Mouse (Mus musculus) erythroid progenitor cell, adult 5-6 weeks (primary cell): ENCODE results near the gene Tesk2. TPM values are rescaled to one million over a fixed set of nuclear protein-coding genes. Genes with fewer than 3 reads are reported as not detected.
"Not testable (repeated sequence)": the region's sequence is repeated elsewhere in the genome, so short reads cannot be mapped to it uniquely, and the experiment has no call there.

Experiments used
- ATAC-seq: replicated peaks from 2 replicates; pipeline ENCODE4 v1.8.0; 2016; ENCODE audit warnings: moderate number of reproducible peaks, mild to moderate bottlenecking, moderate TSS enrichment, inconsistent platforms; ENCODE audit not compliant: poor library complexity, low FRiP score, severe bottlenecking
- total RNA-seq, 2 experiments: library from RNA; stranded (forward) in 1 of 2; stranded (reverse) in 1 of 2; fragments of 150-400 nt in 1 of 2; fragments of 186-747, 209-891 nt in 1 of 2; gene quantifications; 2 replicates each; pipeline versions ENCODE4 v1.2.3 to v1.2.4; 2015 to 2017; ENCODE audit warnings: low replicate concordance in 2 of 2

The Tesk2 gene
- total RNA-seq (2015; ENCODE audit: low replicate concordance) (5.0 and 17.2 TPM in 2 replicates), total RNA-seq (2017; ENCODE audit: low replicate concordance) (2.8 and 3.6 TPM in 2 replicates)

DNA sequence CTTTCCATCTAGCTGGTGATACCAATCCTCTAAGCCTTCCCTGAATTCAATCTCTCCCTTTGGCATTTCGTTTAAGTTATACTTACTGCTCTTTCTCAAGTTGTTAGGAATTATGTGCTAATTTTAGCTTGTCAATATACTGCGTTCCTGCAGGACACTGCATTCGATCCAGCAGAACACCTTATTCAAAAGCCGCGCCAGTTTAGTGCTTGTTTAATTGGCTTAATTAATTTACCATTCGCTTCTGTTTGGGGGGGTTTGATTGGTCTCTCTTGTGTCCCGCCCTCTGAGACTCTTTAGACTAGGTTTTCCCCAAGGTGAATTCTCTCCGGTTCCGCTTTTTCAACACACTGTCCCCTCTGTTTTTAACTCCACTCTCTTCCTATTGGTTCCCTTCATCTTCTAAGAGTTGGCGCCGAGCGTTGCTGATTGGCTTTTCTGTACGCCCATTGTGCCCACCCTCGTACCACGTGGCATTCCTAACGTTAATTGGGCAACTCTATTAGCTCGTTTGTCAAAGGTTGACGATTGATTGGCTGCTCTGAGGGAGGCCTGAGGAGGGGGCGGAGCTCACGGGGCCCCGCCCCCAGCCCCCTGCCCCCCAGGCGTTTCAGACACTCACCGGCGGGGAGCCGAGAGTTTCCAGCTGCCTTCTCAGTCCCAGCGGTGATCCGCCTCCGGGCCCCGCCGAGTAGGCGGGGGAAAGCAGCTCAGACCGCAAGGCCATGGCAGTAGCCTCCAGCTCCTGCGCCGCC is at the start of gene Tesk2:
Tesk2 (plus strand) TSS at position 606 of the 755 bp plus-strand sequence.
- peak; percentile 95 for ATAC-seq

DNA sequence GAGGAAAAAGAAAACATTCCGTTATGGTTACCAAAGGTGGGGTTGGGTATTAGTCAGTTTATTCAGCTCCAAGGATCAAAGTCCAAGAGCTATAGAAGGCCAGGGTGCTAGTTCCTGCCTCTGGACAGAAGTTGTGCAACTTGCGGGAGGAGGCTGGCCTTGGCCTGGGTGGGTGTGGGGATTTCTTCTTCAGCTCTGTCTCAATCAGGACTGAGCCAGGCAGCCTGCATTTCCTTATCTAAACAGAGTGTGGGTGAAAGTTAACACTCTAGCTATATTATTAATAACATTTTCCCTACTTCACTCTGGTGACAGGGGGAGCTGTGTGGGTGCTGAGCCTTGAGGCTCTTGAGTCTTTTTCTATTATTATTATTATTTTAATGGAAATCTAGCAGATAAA is 48.0 kb upstream of the Tesk2 start:
- peak; percentile 61 for ATAC-seq

DNA sequence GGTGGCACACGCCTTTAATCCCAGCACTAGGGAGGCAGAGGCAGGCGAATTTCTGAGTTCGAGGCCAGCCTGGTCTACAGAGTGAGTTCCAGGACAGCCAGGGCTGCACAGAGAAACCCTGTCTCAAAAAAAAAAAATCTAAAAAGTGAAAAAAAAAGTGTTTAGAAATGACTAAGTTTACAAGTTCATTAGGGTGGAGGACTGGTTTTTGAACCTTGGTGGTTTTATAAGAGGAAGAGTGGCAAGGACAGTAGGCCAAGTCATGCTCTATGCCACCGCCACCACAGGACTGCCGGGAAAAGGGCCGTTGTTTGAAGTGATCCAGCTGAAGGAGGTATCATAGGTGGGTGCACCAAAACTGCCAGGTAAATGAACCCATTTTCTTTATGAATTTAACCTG is 46.0 kb upstream of the Tesk2 start:
- ATAC-seq = not testable (repeated sequence)

DNA sequence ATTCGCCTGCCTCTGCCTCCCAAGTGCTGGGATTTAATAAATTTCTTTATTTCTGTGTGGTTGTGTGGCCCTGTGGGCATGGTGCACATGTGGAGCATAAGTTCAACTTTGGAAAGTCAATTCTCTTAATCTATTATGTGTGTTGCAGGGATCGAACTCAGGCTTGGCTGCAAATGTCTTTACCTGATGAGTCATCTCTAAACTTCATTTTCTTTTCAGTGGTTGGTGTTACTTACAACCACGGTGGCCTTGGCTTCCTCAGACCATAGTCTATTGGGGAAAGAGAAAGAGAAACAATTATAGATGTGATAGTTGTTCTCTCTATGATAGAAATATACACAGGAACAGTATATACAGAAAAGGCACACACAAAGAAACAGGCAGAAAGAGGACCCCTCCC is 44.7 kb upstream of the Tesk2 start:
- no peak for ATAC-seq

DNA sequence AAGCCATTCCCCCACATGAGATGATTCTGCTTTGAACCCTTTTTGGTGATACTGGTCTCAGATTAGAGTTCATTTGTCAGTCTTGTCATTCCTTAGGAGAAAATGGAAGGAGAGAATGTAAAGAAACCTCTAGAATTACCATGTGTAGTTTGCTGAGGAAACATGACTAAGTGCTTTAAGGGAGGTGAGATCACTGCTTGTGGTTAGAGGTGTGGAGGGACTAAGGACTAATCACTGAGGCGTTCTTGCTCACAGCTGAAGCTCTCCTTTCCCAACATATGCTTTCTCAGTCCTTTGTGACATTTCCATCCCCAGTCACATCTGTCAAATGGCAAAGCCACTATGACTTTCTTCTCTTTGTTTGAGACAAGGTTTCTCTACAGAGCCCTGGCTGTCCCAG is 42.9 kb upstream of the Tesk2 start:
- no peak for ATAC-seq

DNA sequence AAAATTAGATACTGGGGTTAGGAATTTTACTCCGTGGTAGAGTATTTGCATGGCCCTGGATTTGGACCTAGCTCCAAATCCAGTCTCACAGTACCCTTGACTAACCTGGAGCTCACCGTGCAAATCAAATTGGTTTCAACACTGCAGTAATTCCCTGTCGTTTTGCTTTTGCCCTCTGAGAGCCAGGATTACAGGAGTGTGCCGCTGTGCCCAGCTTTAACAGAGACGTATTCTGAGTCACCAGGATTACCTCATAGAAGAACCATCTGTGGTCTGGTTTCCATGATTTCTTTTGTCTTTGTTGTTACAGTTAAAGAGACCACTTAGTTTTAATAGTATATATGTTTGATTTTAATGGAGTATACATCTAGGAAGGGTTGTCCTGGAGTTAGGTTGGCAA is 41.6 kb upstream of the Tesk2 start:
- no peak for ATAC-seq

DNA sequence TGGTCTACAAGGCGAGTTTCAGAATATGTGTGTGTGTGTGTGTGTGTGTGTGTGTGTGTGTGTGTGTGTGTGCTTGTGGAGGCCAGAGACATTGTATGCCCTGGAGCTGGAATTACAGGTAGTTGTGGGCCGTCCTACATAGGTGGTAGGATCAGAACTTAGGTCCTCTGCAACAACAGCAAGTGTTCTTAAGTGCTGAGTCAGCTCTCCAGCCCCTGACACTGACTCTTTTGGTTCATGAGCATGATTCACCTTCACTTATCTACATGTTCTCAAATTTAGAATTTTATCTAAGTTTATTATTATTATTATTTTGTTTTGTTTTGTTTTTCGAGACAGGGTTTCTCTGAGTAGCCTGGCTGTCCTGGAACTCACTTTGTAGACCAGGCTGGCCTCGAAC is 40.2 kb upstream of the Tesk2 start:
- ATAC-seq = not testable (repeated sequence)

DNA sequence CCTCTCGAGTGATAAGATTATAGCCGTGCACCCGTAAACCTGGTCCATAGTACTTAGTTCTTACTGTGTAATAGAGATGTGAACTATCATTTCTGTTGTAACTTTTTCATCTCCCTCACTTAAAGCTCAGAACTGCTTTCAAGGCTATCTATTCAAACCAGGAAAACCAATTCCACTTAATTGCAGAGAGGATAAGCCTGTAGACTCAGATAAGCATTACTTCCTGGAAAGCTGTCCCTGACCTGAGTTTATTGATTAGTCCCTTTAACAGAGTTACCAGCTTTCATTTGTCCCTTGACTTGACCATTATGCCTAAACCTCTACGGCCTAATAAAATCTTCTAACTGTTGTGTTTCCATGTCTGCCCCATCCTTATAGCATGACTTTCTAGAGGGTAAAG is 36.8 kb upstream of the Tesk2 start:
- ATAC-seq = no peak

DNA sequence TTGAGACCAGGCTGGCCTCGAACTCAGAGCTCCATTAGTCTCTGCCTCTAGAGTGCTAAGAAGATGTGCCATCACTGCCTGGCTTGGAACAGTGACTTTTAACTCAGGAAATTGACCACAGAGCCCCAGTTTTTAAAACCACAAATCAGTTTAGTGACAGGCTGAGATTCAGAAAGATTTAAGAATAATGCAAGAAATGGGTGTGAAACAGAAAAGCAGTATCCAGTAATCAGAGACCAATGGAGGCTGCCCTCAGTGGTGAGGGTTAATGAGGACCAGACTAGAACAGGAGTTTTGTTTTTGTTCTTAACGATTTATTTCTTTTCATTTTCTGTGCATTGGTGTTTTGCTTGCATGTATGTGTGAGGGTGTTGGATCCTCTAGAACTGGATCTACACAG is 36.1 kb upstream of the Tesk2 start:
- ATAC-seq = no peak

DNA sequence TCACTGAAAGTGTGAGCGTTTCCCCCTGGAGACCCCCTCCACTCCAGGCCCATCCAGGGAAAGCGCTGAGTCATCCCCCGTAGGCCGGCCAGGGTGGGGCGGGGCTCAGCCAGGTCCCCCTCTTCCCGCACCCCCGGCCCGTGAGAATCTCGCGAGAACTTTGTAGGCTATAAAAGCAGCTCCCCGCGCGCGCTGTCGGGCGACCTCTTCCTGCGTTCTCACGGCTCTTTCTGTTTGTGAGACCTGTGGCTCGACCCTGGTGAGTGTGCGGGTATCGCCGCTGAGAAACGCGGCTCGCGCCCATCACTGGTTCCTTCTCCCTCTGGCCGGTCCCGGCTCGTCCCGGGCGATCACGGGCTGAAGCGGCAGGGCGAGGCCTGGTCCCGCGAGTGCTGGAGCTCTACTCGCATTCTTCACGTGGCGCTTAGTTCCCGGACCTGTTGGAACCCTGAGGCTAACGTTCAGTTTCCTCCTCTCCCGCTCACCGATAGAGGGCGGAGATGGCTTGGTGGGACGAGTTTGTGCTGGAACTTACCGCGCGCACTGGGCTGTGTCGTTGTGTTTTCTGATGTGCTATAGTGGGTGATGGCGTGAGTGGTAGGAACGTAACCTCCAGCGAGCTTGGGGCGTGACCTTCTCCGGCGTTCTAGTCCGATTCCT is 35.2 kb upstream of the Tesk2 start, which contains the start of gene Prdx1:
Prdx1 (plus strand) TSS at position 143 of the 660 bp plus-strand sequence.
- peak; percentile 95 for ATAC-seq

DNA sequence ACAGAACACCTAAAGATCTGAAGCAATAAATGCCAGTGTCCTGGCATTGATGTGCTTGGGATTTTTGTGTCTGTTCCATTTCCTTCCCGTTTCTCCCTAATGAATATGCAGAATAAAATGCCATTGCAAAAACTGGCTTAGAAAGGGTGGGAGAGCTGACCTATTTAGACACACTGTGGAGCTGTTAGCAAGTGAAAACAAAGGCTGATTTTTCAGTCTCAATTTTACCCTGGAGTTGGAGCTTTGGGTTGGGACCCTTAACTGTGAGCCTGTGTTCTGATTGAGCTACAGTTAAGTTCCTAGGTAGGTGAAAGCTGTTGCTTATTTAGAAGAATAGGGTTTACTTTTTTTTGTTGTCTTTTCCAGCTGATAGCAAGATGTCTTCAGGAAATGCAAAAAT is 33.7 kb upstream of the Tesk2 start:
- ATAC-seq = no peak

DNA sequence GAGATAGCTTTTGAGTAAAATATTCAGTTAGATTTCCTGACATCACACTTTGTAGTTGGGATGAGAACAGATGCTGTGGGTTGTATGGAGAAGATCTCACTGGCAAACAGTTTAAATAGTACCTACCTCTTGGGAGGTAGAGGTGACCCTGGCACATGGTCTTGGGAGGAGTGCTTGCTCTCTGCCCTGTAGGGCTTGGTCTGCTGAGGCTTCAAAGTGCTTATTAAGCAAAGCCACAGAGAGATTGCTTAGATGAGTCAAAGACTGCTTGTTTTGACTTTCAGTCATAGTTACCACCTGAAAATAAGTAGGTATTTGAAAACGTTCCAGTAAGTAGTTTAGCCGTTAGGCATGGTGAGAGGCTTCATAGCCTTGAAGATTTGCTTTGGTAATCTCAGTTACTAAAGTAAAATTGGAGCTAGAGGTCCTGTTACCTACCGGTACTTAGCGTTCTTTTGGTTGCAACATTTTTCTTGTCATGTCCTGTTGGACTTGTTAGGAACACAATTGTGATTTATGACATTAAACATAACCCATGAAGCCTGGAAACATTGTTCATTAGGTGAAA is 31.4 kb upstream of the Tesk2 start:
- no peak for ATAC-seq

DNA sequence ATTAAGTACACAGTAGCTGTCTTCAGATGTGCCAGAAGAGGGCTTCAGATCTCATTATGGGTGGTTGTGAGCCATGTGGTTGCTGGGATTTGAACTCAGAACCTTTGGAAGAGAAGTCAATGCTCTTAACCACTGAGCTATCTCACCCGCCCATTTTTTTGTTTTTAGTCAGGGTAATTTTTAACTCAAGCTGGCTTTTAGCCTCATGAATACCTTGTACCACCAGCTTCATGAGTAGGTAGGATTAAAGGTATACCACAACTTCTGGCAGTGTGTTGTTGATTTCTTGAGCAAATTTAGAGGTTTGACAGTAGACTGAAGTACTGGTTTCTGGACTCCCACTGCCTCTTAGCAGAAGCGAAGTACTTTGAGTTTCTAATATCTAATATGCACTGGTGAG is 28.6 kb upstream of the Tesk2 start:
- no peak for ATAC-seq

DNA sequence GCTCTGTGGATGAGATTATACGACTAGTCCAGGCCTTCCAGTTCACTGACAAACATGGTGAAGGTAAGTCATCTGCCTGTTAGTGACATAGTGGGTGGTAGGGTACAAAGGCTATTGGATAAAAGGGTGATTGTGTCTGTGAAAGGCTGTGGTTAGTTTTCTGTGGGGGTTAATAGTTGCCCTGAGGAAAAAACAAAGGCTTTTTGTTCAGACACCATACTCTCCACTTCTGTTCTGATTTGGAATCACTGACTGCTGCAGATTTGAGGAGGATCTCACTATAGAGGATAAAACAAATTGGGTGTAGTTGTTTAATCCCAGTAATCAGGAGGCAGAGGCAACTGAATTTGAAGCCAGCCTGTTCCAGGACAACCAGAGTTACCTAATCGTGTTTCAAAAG is 27.0 kb upstream of the Tesk2 start:
- no peak for ATAC-seq

DNA sequence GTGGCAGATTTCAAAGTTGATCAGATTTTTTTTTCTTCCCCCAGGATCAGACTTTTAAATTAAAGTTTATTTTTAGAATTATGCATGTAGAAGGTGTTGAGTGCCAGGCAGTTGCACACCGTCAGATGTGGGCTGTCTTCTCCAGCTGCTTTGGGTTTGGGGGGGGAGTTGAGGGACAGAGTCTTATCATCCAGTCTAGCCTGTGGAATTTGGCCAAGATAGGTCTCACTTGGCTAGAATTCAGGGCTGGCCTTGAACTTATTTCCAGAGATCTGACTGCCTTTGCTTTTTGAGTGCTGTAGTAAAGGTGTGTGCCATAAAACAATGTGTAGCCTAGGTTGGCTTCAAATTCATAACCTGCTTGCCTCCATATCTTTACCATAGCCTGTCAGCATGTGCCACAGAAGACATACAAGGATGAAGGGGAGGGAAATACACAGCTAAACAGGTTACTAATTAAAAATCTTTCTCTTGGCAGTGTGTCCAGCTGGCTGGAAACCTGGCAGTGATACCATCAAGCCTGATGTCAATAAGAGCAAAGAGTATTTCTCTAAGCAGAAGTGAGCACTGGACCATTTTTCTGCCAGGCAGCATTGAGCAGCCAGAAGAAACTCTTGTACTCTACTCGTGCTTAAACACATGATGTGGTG is 21.9 kb upstream of the Tesk2 start:
- no peak for ATAC-seq

DNA sequence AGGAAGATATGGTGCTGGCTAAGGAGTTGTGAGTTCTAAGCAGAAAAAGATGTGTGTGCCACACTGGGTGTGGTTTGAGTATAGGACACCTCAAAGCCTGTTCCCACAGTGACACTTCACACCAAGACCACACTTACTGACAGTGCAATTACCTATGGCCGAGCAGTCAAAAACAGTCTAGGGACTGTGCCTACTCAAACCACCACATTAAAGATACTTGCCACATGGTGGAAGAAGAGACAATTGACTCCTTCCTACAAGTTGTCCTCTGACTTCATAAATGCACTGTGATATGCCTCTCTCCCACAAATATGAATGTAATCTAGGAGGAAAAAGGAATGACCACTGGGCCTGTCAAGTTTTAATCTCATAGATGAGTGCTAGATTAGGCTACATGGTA is 19.8 kb upstream of the Tesk2 start:
- no peak for ATAC-seq

DNA sequence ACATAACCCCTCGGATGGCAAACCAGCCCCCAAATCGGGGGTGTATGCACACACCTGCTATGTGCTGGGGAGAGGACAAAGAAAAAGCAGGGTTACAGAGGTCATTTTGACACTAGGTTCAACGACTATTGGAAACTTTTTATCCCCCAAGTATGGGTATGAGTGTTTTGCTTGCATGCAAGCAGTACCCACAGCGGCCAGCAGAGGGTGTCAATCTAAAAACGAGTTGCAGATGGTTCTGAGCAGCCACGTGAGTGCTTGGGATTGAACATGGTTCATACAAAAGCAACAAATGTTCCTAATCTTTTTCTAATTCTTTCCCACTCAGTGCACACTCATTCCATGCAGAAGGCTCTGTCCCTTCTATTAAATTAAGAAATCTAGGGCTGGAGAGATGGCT is 16.9 kb upstream of the Tesk2 start:
- 0 out of 2 replicates have a peak, but pooled peaks have one; percentile 39 for ATAC-seq

DNA sequence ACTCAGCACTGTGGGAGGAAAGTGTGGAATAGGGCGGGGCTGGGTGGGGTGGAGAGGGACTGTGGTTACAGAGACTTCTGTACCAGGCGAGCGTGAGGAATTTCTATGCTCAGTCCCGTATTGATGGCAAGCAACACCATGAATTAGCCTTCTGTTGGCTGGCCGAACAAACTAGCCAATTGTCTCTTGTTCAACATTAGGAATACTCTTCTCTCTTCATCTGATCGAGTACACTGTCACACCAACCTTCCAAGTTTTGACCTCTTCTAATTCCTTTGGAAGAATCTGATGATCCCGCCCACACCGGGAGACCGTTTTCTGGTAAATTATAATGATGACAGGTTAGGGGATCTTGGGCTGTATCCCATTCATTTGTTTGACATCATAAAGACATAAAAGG is 13.1 kb upstream of the Tesk2 start:
- ATAC-seq = 0 out of 2 replicates have a peak, but pooled peaks have one; percentile 2

DNA sequence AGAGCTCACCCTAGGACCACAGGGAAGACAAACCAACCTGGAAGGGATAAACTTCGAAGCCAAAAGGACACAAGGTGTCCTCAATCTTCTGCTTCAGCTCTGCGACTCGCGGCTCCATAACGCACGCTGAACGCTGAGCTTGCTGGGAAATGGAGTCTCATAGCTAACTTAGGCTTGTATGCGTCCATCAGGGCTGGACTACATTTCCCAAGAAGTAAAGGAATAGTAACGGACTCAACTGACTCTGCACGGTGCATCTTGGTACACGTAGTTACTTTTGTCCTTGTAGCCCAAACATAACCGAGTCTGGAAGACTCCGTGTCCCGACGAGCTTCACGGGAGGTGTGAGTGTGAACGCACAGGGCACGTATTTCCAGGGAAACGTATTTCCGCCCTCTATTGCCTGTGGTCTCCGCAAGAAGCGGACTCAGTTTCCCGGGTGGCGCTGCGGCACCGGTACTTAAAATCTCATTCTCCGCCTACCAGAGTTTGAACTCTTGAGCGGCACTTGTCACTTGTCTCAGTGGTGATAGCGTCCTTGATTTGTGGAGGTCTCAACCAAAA is 12.5 kb upstream of the Tesk2 start, which contains the start of the genes Mmachc and Ccdc163:
Mmachc (minus strand) TSS at position 206 of the 564 bp plus-strand sequence.
Ccdc163 (plus strand) TSS at position 309 of the 564 bp plus-strand sequence.
- ATAC-seq = peak; percentile 95
